Mouse (Mus musculus) spleen, adult 2 months (tissue): ENCODE measurements around the gene Smg5.

ENCODE experiments used
- CTCF ChIP-seq: fragments of 200-500 bp; IDR thresholded peaks from 2 replicates; pipeline ENCODE4 v1.5.1; 2011; ENCODE audit warnings: mild to moderate bottlenecking, inconsistent platforms; ENCODE audit not compliant: insufficient read depth, insufficient read length, insufficient replicate concordance; ENCODE audit errors: extremely low read depth
- POLR2A ChIP-seq: fragments of 200-500 bp; IDR thresholded peaks from 2 replicates; pipeline ENCODE4 v1.6.1; 2011; ENCODE audit warnings: low read depth, low read length, inconsistent platforms

DNA sequence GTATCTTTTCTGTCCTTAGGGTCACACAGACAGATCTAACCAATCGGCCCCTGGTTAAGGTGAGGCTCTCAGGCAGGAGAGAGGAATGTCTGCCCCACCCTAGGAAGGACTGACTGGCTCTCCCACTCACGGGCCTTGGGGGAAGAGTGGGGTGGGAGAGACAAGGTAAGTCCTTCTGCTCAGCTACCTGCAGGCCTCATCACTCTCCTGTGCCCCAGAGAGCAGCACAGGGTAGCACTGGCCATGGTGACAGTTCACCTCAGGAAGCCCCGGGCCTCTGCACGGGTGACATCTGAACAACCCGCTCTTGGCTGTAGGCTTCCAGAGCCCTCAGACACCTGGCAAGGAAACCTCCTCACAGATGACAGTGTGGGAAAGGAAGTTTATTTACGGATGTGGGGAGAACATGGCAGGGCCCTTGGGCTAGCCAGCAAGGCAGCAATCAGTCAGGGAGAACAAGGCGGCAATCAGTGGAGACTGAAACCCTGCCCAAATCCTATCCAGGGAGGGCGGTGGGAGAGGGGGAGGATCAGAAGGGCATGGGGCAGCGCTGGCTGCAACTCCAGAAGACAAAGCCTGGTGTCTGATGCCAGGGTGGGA lies 57.8 kb downstream of the Smg5 start:
- TF ChIP-seq CTCF = no peak
- TF ChIP-seq POLR2A = no peak
